Mouse (Mus musculus) adrenal gland, adult 10 weeks (tissue): Measurements from ENCODE around the gene Fbxo39. TPM values are rescaled to one million over a fixed set of nuclear protein-coding genes. Genes with fewer than 3 reads are reported as not detected.

Experiments
- polyA plus RNA-seq: library from polyadenylated mRNA; stranded (reverse); fragments of 350-450 nt; fragmentation: Illumina TruSeq; extraction: RNeasy Lipid Tissue Mini Kit (QIAGEN cat#74804); gene quantifications from one replicate; pipeline ENCODE4 v1.2.3, GENCODE M21; 2014; ENCODE audit warnings: low read depth, low replicate concordance

The Fbxo39 gene
- polyA plus RNA-seq: not detected

DNA sequence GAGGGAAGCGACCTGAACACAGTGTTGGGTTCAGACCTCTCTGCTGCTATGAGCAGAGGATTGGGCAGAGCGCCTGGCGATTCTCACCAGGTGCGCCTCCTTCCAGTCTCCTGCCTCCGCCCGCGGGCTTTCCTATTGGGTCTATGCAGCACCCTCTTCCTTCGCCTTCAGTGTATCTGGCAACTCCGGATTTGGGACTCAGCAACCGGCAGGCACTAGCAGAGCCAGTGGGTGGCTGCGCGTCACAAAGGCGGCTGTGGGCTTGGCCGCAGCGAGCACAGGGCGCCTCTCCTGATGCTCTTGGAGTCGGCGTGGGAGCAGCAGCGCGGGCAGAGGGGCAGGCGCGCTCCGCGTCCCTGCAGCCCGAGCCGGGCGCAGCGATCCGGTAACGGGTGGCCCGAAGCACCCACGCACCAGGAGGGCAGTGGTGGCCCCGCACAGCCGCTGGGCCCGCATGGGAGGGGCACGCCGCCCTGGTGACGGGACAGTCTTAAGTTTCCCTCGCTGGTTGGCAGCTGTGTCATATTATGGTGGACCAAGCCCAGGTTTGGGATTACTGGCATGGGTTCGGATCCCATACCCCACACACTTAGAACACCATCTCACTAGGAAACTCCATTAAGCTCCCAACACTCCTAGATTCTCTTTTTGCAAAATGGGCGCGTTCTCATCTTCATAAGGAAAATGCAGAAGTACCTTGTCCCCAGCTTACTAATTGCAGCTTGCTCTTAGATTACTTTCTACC, at the start of gene Fbxo39:
Fbxo39 (plus strand) TSS at position 294 of the 745 bp plus-strand sequence.

DNA sequence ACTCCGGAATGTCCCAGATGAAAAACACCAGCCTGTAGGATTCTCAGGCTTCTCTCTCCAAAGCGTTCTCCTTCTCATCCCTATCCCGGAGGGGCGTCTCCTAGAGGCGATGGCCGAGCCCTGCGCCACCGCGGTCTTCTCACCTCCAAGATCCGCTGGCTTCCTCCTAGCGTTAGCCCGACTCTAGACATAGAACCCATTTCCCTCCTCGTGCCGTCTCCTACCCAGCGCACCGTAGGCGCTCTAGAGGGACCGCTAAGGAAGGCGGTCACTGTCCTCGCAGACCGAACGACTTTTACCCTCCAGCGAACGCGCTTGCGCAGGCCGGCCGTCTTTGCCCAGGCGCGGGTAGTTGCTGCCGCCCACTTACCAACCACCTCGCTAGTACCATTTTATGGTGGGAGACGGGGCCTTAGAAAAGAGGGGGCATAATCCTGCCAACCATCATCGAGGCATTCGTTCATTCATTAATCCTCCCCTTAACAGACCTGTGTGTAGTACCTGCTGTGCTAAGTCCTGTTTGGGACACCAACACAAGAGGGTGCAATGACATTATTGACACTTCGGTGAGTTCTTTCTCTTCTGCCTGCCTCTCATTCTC, 47.2 kb upstream of the Fbxo39 start, which contains the start of gene Slc13a5:
Slc13a5 (minus strand) TSS at position 263 of the 601 bp plus-strand sequence.

GRCm38 (mm10) chr11:72301334-72301733, 12.9 kb upstream of the Fbxo39 start, which contains the start of gene Xaf1:
Gene Xaf1, plus strand, starts transcription at chr11:72301629.

GRCm38 (mm10) chr11:72362347-72362741, 48.1 kb downstream of the Fbxo39 start, which contains the start of gene Tekt1:
Gene Tekt1, minus strand, starts transcription at chr11:72362442.

Other genes with a start within 250 kb of the Fbxo39 start
- 0.35 TPM for gene Pitpnm3, start 178.7 kb upstream of the Fbxo39 start, polyA plus RNA-seq
- not detected for gene Gm43951, start 107.6 kb upstream of the Fbxo39 start, polyA plus RNA-seq
- gene 4933427D14Rik, start 107.0 kb upstream of the Fbxo39 start, polyA plus RNA-seq: 6.8 TPM
- 150 TPM for gene Txndc17, start 106.9 kb upstream of the Fbxo39 start, polyA plus RNA-seq
- 8.9 TPM for gene Med31, start 98.9 kb upstream of the Fbxo39 start, polyA plus RNA-seq
- gene Slc13a5, start 47.2 kb upstream of the Fbxo39 start, polyA plus RNA-seq: not detected
- 72.4 TPM for gene Xaf1, start 12.8 kb upstream of the Fbxo39 start, polyA plus RNA-seq
- not detected for gene Tekt1, start 48.0 kb downstream of the Fbxo39 start, polyA plus RNA-seq
- gene Smtnl2, start 97.3 kb downstream of the Fbxo39 start, polyA plus RNA-seq: 1.4 TPM
- gene Ggt6, start 121.1 kb downstream of the Fbxo39 start, polyA plus RNA-seq: not detected
- 34.3 TPM for gene Mybbp1a, start 126.9 kb downstream of the Fbxo39 start, polyA plus RNA-seq
- gene Spns2, start 175.5 kb downstream of the Fbxo39 start, polyA plus RNA-seq: 0.52 TPM
- gene Spns3, start 236.1 kb downstream of the Fbxo39 start, polyA plus RNA-seq: not detected